Mouse (Mus musculus) small intestine, adult 2 months (tissue): Measurements from ENCODE around the gene Mrps18a.

Experiments
- CTCF ChIP-seq: fragments of 200-500 bp; IDR thresholded peaks from 2 replicates; pipeline ENCODE4 v1.5.1; 2012; ENCODE audit warnings: low read depth, mild to moderate bottlenecking, control low read depth, inconsistent platforms, low read length, moderate library complexity, mixed read lengths; ENCODE audit not compliant: insufficient replicate concordance, insufficient read length; ENCODE audit errors: extremely low read depth
- POLR2A ChIP-seq: fragments of 200-500 bp; IDR thresholded peaks from 2 replicates; pipeline ENCODE4 v1.6.1; 2012; ENCODE audit warnings: low read depth, mild to moderate bottlenecking, control low read depth, inconsistent platforms, low read length, moderate library complexity

DNA sequence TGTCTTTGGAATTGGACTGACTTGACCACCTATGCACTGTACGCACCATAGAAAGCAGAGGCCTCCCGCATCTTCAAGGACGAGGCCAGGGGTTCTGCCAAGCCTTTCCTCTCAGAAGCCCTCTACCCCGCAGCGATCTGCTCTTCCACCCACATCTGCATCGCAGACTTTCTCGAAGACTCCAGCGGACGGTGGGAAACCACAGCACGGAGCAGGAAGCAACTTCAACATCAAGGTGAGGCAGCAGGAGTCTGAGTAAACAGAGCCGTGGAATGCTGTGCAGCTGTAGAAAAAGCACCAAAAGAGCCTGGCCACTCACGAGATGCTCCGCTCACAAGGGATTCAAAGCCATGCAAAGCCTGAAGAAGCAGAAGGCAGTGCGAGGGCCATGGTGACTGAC, 18.9 kb upstream of the Mrps18a start:
- no peak for TF ChIP-seq CTCF
- TF ChIP-seq POLR2A, result no peak
